Mouse (Mus musculus) midbrain, postnatal 0 days (tissue): ENCODE measurements at regions not wholly inside any gene's neighbourhood (a gene's known extent, or its start where the extent isn't known, plus 50 kb on each side); places are given as distances from the start of the nearest gene placed in this dataset.

ENCODE experiments used
- ATAC-seq: fragments of 200-750 bp; cut with Nextera tagmentation; 2 replicates; pipeline ENCODE4 v1.8.0; 2017; ENCODE audit warnings: moderate number of reproducible peaks, mild to moderate bottlenecking, moderate TSS enrichment, moderate library complexity; ENCODE audit not compliant: low FRiP score
- DNase-seq: peaks from one replicate; pipeline ENCODE4 v3.0.0-alpha.2; 2015; ENCODE audit warnings: low spot score
- H3K27ac ChIP-seq: fragments of 300-500 bp; sonication (generic); 2 replicates; pipeline ENCODE4 v1.5.1; 2014; ENCODE audit warnings: low read depth, mild to moderate bottlenecking, low read length, mixed read lengths
- H3K27me3 ChIP-seq: fragments of 300-500 bp; sonication (generic); 2 replicates; pipeline ENCODE4 v1.6.1; 2014; ENCODE audit warnings: low read length, control low read depth, mixed read lengths; ENCODE audit not compliant: insufficient read depth
- H3K36me3 ChIP-seq: fragments of 300-500 bp; sonication (generic); 2 replicates; pipeline ENCODE4 v1.6.1; 2014; ENCODE audit warnings: low read length, control low read depth, mixed read lengths; ENCODE audit not compliant: insufficient read depth
- H3K4me1 ChIP-seq: fragments of 300-500 bp; sonication (generic); 2 replicates; pipeline ENCODE4 v1.6.1; 2014; ENCODE audit warnings: mild to moderate bottlenecking, control low read depth, antibody characterized with exemption, low read length, mixed read lengths; ENCODE audit not compliant: insufficient read depth
- H3K4me2 ChIP-seq: fragments of 300-500 bp; sonication (generic); 2 replicates; pipeline ENCODE4 v1.6.1; 2014; ENCODE audit warnings: low read depth, mild to moderate bottlenecking, low read length, mixed read lengths; ENCODE audit not compliant: poor library complexity, severe bottlenecking
- H3K4me3 ChIP-seq: fragments of 300-500 bp; sonication (generic); 2 replicates; pipeline ENCODE4 v1.5.1; 2014; ENCODE audit warnings: low read depth, mild to moderate bottlenecking, low read length, moderate library complexity
- H3K9ac ChIP-seq: fragments of 300-500 bp; sonication (generic); replicated peaks from 2 replicates; pipeline ENCODE4 v1.6.1; 2014; ENCODE audit warnings: mild to moderate bottlenecking, low read length, moderate library complexity, mixed read lengths; ENCODE audit not compliant: poor library complexity, severe bottlenecking
- H3K9me3 ChIP-seq: fragments of 300-500 bp; sonication (generic); 2 replicates; pipeline ENCODE4 v1.6.1; 2016; ENCODE audit warnings: low read length, control low read depth
- CTCF ChIP-seq: IDR thresholded peaks from 2 replicates; pipeline ENCODE4 v1.5.1; 2016; ENCODE audit warnings: antibody characterized with exemption, mild to moderate bottlenecking
- WGBS: fragments of 180-500 bp; shearing (Covaris S2); extraction: QIAGEN DNeasy Blood & Tissue Kit; methylation state at CpG from one replicate; pipeline ENCODE4 v1.1.7; 2014; 5-methylcytosine and 5-hydroxymethylcytosine counted together

- TF ChIP-seq CTCF, result no peak
- 0 out of 2 replicates have a peak, but pooled peaks cover 2% of the 10 kb centered on the region for H3K4me1 ChIP-seq
- no peaks in the 10 kb centered on the region for H3K36me3 ChIP-seq
- 42% methylated on average over 9 of the region's 9 CpGs for WGBS
- ATAC-seq (no peak), DNase-seq (no peak)
- no peak overlapping the region for H3K27ac ChIP-seq
- no peak overlapping the region for H3K4me3 ChIP-seq
- no peak overlapping the region for H3K4me2 ChIP-seq
- H3K9ac ChIP-seq, result no peak overlapping the region
- no peaks in the 10 kb centered on the region for H3K27me3 ChIP-seq
- H3K9me3 ChIP-seq, result no peaks in the 10 kb centered on the region
These were observed 407.4 kb upstream of the Intu start for GRCm38 (mm10) chr3:40123558-40124236.

- no peaks in the 10 kb centered on the region for H3K9me3 ChIP-seq
- no peaks in the 10 kb centered on the region for H3K36me3 ChIP-seq
- no peak for TF ChIP-seq CTCF
- H3K4me1 ChIP-seq, result no peaks in the 10 kb centered on the region
- DNase-seq (no peak), ATAC-seq (no peak)
- WGBS, result 96% methylated on average over 2 of the region's 2 CpGs
- H3K27me3 ChIP-seq, result no peaks in the 10 kb centered on the region
- no peak overlapping the region for H3K27ac ChIP-seq
- no peak overlapping the region for H3K4me2 ChIP-seq
- H3K4me3 ChIP-seq, result no peak overlapping the region
- H3K9ac ChIP-seq, result no peak overlapping the region
These were observed 404.2 kb upstream of the Intu start for GRCm38 (mm10) chr3:40126903-40127302.

- Histone ChIP-seq H3K4me1 (no peaks in the 10 kb centered on the region), H3K9me3 (no peaks in the 10 kb centered on the region), H3K27me3 (no peaks in the 10 kb centered on the region), H3K27ac (no peak overlapping the region), H3K9ac (no peak overlapping the region), H3K4me3 (no peak overlapping the region), H3K4me2 (no peak overlapping the region), H3K36me3 (no peaks in the 10 kb centered on the region)
- ATAC-seq (no peak), DNase-seq (no peak)
- WGBS, result 84% methylated on average over 8 of the region's 8 CpGs
- TF ChIP-seq CTCF, result no peak
These were observed 400.1 kb upstream of the Intu start for GRCm38 (mm10) chr3:40130858-40131584.

- no peaks in the 10 kb centered on the region for H3K27me3 ChIP-seq
- WGBS, result 86% methylated on average over 5 of the region's 5 CpGs
- H3K9ac ChIP-seq, result no peak overlapping the region
- H3K9me3 ChIP-seq, result no peaks in the 10 kb centered on the region
- no peaks in the 10 kb centered on the region for H3K36me3 ChIP-seq
- DNase-seq, result no peak
- H3K4me1 ChIP-seq, result no peaks in the 10 kb centered on the region
- no peak overlapping the region for H3K4me2 ChIP-seq
- no peak for TF ChIP-seq CTCF
- no peak overlapping the region for H3K4me3 ChIP-seq
- no peak for ATAC-seq
- H3K27ac ChIP-seq, result no peak overlapping the region
These were observed 392.4 kb upstream of the Intu start for GRCm38 (mm10) chr3:40138671-40139070.

- 90% methylated on average over 5 of the region's 5 CpGs for WGBS
- Histone ChIP-seq H3K4me1 (no peaks in the 10 kb centered on the region), H3K27ac (no peak overlapping the region), H3K36me3 (no peaks in the 10 kb centered on the region), H3K9me3 (no peaks in the 10 kb centered on the region), H3K4me3 (no peak overlapping the region), H3K27me3 (no peaks in the 10 kb centered on the region), H3K4me2 (no peak overlapping the region), H3K9ac (no peak overlapping the region)
- no peak for TF ChIP-seq CTCF
- ATAC-seq (no peak), DNase-seq (no peak)
These were observed 388.9 kb upstream of the Intu start for GRCm38 (mm10) chr3:40142229-40142628.

GRCm38 (mm10) chr3:40158631-40159030, 372.5 kb upstream of the Intu start:
- H3K9ac ChIP-seq, result no peak overlapping the region
- H3K4me1 ChIP-seq, result no peaks in the 10 kb centered on the region
- no peak for ATAC-seq
- H3K27ac ChIP-seq, result no peak overlapping the region
- H3K4me2 ChIP-seq, result no peak overlapping the region
- 61% methylated on average over 6 of the region's 6 CpGs for WGBS
- H3K4me3 ChIP-seq, result no peak overlapping the region
- no peak for TF ChIP-seq CTCF
- no peaks in the 10 kb centered on the region for H3K36me3 ChIP-seq
- no peaks in the 10 kb centered on the region for H3K9me3 ChIP-seq
- no peaks in the 10 kb centered on the region for H3K27me3 ChIP-seq
- no peak for DNase-seq
